Mouse (Mus musculus) embryonic facial prominence, embryonic 10.5 days (tissue): Measurements from ENCODE around the gene Acta1. TPM values are rescaled to one million over a fixed set of nuclear protein-coding genes. Genes with fewer than 3 reads are reported as not detected.

Experiments
- DNase-seq: peaks from one replicate; pipeline ENCODE4 v3.0.0-alpha.2; 2017; ENCODE audit warnings: low spot score
- H3K27ac ChIP-seq: fragments of 300-500 bp; sonication (generic); replicated peaks from 2 replicates; pipeline ENCODE4 v1.5.1; 2016; ENCODE audit warnings: mild to moderate bottlenecking
- H3K27me3 ChIP-seq: fragments of 300-500 bp; sonication (generic); replicated peaks from 2 replicates; pipeline ENCODE4 v1.6.1; 2016; ENCODE audit warnings: low read depth, mild to moderate bottlenecking; ENCODE audit not compliant: poor library complexity, severe bottlenecking
- H3K36me3 ChIP-seq: fragments of 300-500 bp; sonication (generic); replicated peaks from 2 replicates; pipeline ENCODE4 v1.6.1; 2016; ENCODE audit warnings: mild to moderate bottlenecking, moderate library complexity
- H3K4me1 ChIP-seq: fragments of 300-500 bp; sonication (generic); 2 replicates; pipeline ENCODE4 v1.6.1; 2016
- H3K4me3 ChIP-seq: fragments of 300-500 bp; sonication (generic); 2 replicates; pipeline ENCODE4 v1.5.1; 2016; ENCODE audit warnings: mild to moderate bottlenecking, moderate library complexity
- H3K9me3 ChIP-seq: fragments of 300-500 bp; sonication (generic); 2 replicates; pipeline ENCODE4 v1.6.1; 2016; ENCODE audit warnings: mild to moderate bottlenecking
- WGBS: fragments of 180-500 bp; shearing (Covaris S2); methylation state at CpG from one replicate; pipeline ENCODE4 v1.1.7; 2016; 5-methylcytosine and 5-hydroxymethylcytosine counted together
- polyA plus RNA-seq: library from polyadenylated mRNA; unstranded; fragments of >200 nt; fragmentation: Nextera tagmentation; extraction: Ambion mirVana; gene quantifications from 2 replicates; pipeline ENCODE4 v1.2.1, GENCODE M21; 2016

Gene Acta1
- polyA plus RNA-seq, 1 experiment from 2014 or later = 0.80 TPM

- Histone ChIP-seq H3K4me1 (peaks cover 18% of the 10 kb centered on the region), H3K9me3 (no peaks in the 10 kb centered on the region), H3K36me3 (no peaks in the 10 kb centered on the region), H3K27ac (no peak overlapping the region), H3K4me3 (no peak overlapping the region), H3K27me3 (peaks cover 21% of the 10 kb centered on the region)
- WGBS = 77% methylated on average over 10 of the region's 10 CpGs
- DNase-seq = no peak
Observed at GRCm38 (mm10) chr8:123880271-123880670, 14.3 kb downstream of the Acta1 start.

- WGBS = 82% methylated on average over 2 of the region's 2 CpGs
- no peak for DNase-seq
- no peak overlapping the region for H3K4me3 ChIP-seq
- no peaks in the 10 kb centered on the region for H3K27me3 ChIP-seq
- no peaks in the 10 kb centered on the region for H3K9me3 ChIP-seq
- no peak overlapping the region for H3K27ac ChIP-seq
- peaks cover 5% of the 10 kb centered on the region; the same call in 1 of the 2 replicates for H3K4me1 ChIP-seq
- H3K36me3 ChIP-seq = no peaks in the 10 kb centered on the region
Observed at GRCm38 (mm10) chr8:123877865-123878264, 16.7 kb downstream of the Acta1 start.

DNA sequence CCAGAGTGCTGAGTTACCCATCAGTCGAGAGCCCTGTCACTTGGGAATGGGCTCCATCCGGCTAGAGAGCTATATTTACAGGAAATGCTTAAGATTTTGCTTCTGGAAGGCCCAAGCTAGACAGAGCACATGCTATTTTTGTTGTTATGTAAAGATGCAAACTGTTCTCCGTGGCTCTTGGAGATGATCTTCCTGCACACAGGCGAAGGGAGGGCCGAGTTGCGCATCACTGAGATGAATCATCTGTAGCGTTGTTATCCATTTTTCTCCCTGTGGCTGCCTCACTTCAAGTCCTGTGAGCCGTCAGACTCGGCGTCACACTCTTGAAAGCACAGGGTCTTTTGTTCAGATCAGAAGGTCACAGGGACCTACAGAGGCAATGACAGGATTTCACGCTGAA is 20.2 kb downstream of the Acta1 start:
- Histone ChIP-seq H3K36me3 (no peaks in the 10 kb centered on the region), H3K4me1 (peaks cover 12% of the 10 kb centered on the region; the same call in 1 of the 2 replicates), H3K9me3 (no peaks in the 10 kb centered on the region), H3K4me3 (no peak overlapping the region), H3K27ac (no peak overlapping the region), H3K27me3 (no peaks in the 10 kb centered on the region)
- 84% methylated on average over 11 of the region's 11 CpGs for WGBS
- no peak for DNase-seq

- DNase-seq = no peak
- Histone ChIP-seq H3K27me3 (no peaks in the 10 kb centered on the region), H3K4me1 (peaks cover 10% of the 10 kb centered on the region; the same call in 1 of the 2 replicates), H3K36me3 (no peaks in the 10 kb centered on the region), H3K27ac (no peak overlapping the region), H3K9me3 (no peaks in the 10 kb centered on the region), H3K4me3 (no peak overlapping the region)
- WGBS = 80% methylated on average over 6 of the region's 6 CpGs
Observed at GRCm38 (mm10) chr8:123873364-123873763, 21.2 kb downstream of the Acta1 start.

- Histone ChIP-seq H3K36me3 (no peaks in the 10 kb centered on the region), H3K27me3 (no peaks in the 10 kb centered on the region), H3K4me1 (peaks cover 10% of the 10 kb centered on the region), H3K4me3 (no peak overlapping the region), H3K9me3 (no peaks in the 10 kb centered on the region), H3K27ac (no peak overlapping the region)
- DNase-seq = no peak
- 72% methylated on average over 9 of the region's 9 CpGs for WGBS
Observed at GRCm38 (mm10) chr8:123872048-123872447, 22.5 kb downstream of the Acta1 start.

- no peak for DNase-seq
- Histone ChIP-seq H3K4me3 (no peak overlapping the region), H3K27ac (no peak overlapping the region), H3K9me3 (no peaks in the 10 kb centered on the region), H3K27me3 (peaks cover 26% of the 10 kb centered on the region), H3K36me3 (no peaks in the 10 kb centered on the region), H3K4me1 (peaks cover 15% of the 10 kb centered on the region)
- 25% methylated on average over 5 of the region's 5 CpGs for WGBS
Observed at GRCm38 (mm10) chr8:123866971-123867370, 27.6 kb downstream of the Acta1 start.

- H3K27ac ChIP-seq = no peak overlapping the region
- H3K4me3 ChIP-seq = no peak overlapping the region
- WGBS = 77% methylated on average over 7 of the region's 7 CpGs
- H3K36me3 ChIP-seq = no peaks in the 10 kb centered on the region
- peaks cover 13% of the 10 kb centered on the region for H3K4me1 ChIP-seq
- no peak for DNase-seq
- no peaks in the 10 kb centered on the region for H3K9me3 ChIP-seq
- peaks cover 38% of the 10 kb centered on the region for H3K27me3 ChIP-seq
Observed at GRCm38 (mm10) chr8:123865786-123866185, 28.8 kb downstream of the Acta1 start.

- Histone ChIP-seq H3K4me1 (peaks cover 29% of the 10 kb centered on the region), H3K9me3 (no peaks in the 10 kb centered on the region), H3K36me3 (no peaks in the 10 kb centered on the region), H3K27me3 (peaks cover 49% of the 10 kb centered on the region), H3K27ac (no peak overlapping the region), H3K4me3 (peak overlapping the region; percentile 98)
- 74% methylated on average over 4 of the region's 4 CpGs for WGBS
- no peak for DNase-seq
Observed at GRCm38 (mm10) chr8:123860386-123860785, 34.2 kb downstream of the Acta1 start.

DNA sequence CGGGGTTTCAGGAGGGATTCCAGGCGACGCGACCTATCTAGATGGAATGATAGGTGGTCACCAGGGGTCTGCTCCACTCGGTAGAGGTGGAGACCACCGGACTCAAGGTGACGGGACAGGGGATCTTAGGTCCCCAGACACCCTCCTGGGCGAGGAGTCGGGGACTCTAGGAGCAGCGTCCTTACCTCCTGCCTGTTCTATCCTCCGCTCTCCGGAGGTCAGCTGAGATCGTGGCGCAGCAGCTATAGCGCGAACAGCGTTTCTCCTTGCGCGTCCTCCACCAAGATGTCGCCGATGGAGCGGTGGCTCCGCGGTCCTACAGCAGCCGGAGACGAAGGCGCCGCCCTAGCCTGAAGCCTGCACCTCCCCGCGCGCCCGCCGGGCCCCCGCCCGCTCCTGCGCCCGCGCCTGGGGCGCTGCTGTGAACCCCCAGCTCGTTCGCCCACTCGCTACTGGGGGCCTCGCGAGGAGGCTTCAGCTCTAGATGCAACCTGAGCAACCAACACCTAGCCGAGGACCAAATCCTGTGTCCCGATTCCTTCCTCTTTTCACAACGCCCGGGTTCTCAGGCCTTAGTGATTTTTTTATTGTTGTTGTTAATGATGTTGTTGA is 34.8 kb downstream of the Acta1 start, which contains the start of gene Ccsap:
TSS of gene Ccsap (minus strand) at position 562 of the 612 bp plus-strand sequence.
- Histone ChIP-seq H3K36me3 (no peaks in the 10 kb centered on the region), H3K27me3 (peaks cover 49% of the 10 kb centered on the region), H3K9me3 (0 out of 2 replicates have a peak, but pooled peaks cover 1% of the 10 kb centered on the region), H3K4me1 (peaks cover 29% of the 10 kb centered on the region), H3K4me3 (peak within 1 kb of the TSS; percentile 98), H3K27ac (peak within 1 kb of the TSS; percentile 90)
- WGBS = 2% methylated on average over 48 of the region's 48 CpGs
- DNase-seq = no peak

- Histone ChIP-seq H3K36me3 (no peaks in the 10 kb centered on the region), H3K27me3 (peaks cover 42% of the 10 kb centered on the region), H3K4me1 (peaks cover 26% of the 10 kb centered on the region), H3K27ac (peak overlapping the region; percentile 90), H3K4me3 (peak overlapping the region; percentile 98), H3K9me3 (0 out of 2 replicates have a peak, but pooled peaks cover 4% of the 10 kb centered on the region)
- DNase-seq = peak; percentile 96
- WGBS = under 1% methylated on average over 79 of the region's 79 CpGs
Observed at GRCm38 (mm10) chr8:123858941-123859647, 35.5 kb downstream of the Acta1 start.

DNA sequence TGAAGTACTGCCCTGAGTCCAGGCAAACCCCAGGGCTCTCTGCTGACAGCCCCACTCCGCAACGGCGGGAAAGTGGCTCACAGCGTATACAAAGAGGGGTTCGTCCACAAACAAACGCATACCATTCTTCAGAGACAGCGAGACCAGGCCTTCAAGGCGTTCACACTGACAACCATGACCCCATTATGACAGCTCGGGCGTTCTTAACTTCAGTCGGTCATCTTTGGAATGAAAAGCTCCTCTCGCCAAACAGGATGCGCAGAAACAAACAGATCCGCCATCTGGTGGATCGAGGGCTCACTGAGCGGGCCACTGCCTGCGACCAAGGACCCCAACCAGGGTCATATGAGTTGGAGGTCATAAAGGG is 36.0 kb downstream of the Acta1 start:
- H3K27me3 ChIP-seq = peaks cover 37% of the 10 kb centered on the region
- peaks cover 23% of the 10 kb centered on the region for H3K4me1 ChIP-seq
- DNase-seq = no peak
- H3K9me3 ChIP-seq = 0 out of 2 replicates have a peak, but pooled peaks cover 4% of the 10 kb centered on the region
- H3K36me3 ChIP-seq = no peaks in the 10 kb centered on the region
- H3K27ac ChIP-seq = peak overlapping the region; percentile 90
- peak overlapping the region; percentile 98 for H3K4me3 ChIP-seq
- WGBS = under 1% methylated on average over 17 of the region's 17 CpGs

DNA sequence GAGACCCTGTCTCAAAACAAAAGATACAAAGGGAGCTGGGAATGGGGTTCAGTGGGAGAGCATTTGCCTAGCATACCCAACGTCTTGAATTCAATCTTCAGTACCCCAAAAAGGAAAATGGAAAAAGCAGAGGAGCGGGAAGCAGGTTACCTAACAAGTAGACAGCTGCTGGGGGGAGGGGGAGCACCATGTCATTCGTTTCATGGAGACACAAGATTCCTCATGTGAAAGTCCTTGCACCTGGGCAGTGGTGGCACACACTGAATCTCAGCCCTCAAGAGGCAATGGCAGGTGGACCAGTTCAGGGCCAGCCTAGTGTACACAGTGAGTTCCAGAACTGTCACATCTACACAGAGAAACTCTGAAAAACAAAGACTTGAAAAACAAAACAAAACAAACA is 37.2 kb downstream of the Acta1 start:
- Histone ChIP-seq H3K4me1 (peaks cover 23% of the 10 kb centered on the region), H3K27ac (no peak overlapping the region), H3K4me3 (no peak overlapping the region), H3K9me3 (0 out of 2 replicates have a peak, but pooled peaks cover 4% of the 10 kb centered on the region), H3K27me3 (peaks cover 27% of the 10 kb centered on the region), H3K36me3 (no peaks in the 10 kb centered on the region)
- DNase-seq = no peak
- 75% methylated on average over 3 of the region's 3 CpGs for WGBS
